Mouse (Mus musculus): ENCODE results near the gene Rgl1.

Gene Rgl1

DNA sequence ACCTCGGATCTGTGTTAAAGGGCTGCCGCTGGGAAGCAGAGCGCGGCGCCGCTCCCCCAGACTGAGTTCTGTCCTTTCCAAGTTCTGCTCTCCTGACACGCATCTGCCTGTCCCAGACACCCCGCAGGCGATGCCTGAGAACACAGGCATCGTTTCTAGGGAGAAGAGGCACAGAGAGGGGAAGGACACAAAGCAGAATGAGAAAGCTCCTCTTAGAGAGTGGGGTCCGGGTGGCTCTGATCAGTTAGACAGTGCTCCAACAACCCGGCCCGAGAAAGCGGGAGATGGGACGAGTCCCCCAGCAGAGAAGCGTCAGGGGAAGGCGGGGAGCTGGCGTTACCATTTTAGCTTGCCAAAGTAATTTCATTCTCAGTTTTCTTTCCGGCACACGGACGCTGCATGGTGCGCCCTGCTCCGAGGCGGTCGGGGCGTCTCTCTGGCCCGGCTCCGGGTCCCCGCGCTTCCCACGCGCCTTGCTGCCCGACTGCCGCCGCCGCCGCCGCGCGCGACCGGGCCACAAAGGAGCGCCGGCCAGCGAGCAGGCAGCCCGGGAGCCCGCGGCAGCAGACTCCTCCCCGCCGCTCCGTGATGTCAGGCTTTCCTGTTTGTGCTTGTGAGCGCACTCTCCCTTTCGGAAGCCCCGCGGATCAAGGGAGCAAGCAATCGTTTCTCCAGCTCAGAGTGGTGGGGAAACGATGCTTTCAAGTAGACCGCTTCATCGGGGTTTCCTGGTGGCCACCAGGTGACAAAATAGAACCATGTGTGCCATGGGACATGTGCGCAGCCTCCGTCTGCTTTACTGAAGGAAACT is 141.3 kb downstream of the Rgl1 start:
- Histone ChIP-seq H3K4me3 (replicated peaks; ENCODE audit: low read length) (peak overlapping the region; percentile 78), H3K27me3 (ENCODE audit: insufficient read depth, low read length) (peaks cover 51% of the 10 kb centered on the region), H3K9me3 (ENCODE audit: low read length) (no peaks in the 10 kb centered on the region), H3K4me1 (replicated peaks; ENCODE audit: low read depth, low read length) (peaks cover 5% of the 10 kb centered on the region), H3K36me3 (ENCODE audit: insufficient read depth, low read length) (no peaks in the 10 kb centered on the region)
- no peak for TF ChIP-seq POU5F1 (IDR thresholded peaks at IDR 0.05; ENCODE audit: borderline replicate concordance, low read length)

GRCm38 (mm10) chr1:152623375-152624270 is 142.5 kb downstream of the Rgl1 start:
- Histone ChIP-seq H3K9me3 (ENCODE audit: low read length) (0 out of 2 replicates have a peak, but pooled peaks cover 3% of the 10 kb centered on the region), H3K4me1 (replicated peaks; ENCODE audit: low read depth, low read length) (peaks cover 5% of the 10 kb centered on the region), H3K4me3 (replicated peaks; ENCODE audit: low read length) (no peak overlapping the region), H3K27me3 (ENCODE audit: insufficient read depth, low read length) (peaks cover 51% of the 10 kb centered on the region), H3K36me3 (ENCODE audit: insufficient read depth, low read length) (no peaks in the 10 kb centered on the region)
- TF ChIP-seq NANOG (IDR thresholded peaks at IDR 0.05; ENCODE audit: borderline replicate concordance, low read length) (no peak), CTCF (conservative IDR thresholded peaks at IDR 0.05; ENCODE audit: low read length) (no peak), POU5F1 (IDR thresholded peaks at IDR 0.05; ENCODE audit: borderline replicate concordance, low read length) (no peak)

DNA sequence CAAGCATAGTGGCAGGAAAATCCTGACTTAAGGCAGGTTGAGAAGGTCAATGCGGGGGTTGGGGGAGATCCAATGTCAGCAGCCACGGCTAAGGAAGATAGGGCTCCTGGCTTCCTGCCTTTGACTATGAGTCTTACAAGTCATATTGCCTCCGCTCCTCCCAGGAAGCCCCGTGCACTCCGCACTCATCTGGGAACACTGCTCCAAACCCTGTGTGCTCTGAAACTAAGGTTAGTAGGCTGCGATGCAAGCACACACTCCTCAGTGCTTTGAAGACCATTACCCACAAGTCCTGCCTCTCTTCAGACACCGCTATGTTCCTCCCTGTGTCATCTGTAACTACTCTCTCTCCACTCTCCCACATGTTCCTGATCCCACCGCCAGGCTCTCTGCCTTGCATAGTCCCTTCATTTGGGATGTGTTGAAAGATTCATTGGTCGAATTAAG is 143.4 kb downstream of the Rgl1 start:
- Histone ChIP-seq H3K27me3 (ENCODE audit: insufficient read depth, low read length) (peaks cover 51% of the 10 kb centered on the region), H3K4me3 (replicated peaks; ENCODE audit: low read length) (no peak overlapping the region), H3K4me1 (replicated peaks; ENCODE audit: low read depth, low read length) (peaks cover 5% of the 10 kb centered on the region), H3K9me3 (ENCODE audit: low read length) (0 out of 2 replicates have a peak, but pooled peaks cover 6% of the 10 kb centered on the region), H3K36me3 (ENCODE audit: insufficient read depth, low read length) (no peaks in the 10 kb centered on the region)
- TF ChIP-seq CTCF (conservative IDR thresholded peaks at IDR 0.05; ENCODE audit: low read length), result no peak
- TF ChIP-seq POU5F1 (IDR thresholded peaks at IDR 0.05; ENCODE audit: borderline replicate concordance, low read length), result no peak
- no peak for TF ChIP-seq NANOG (IDR thresholded peaks at IDR 0.05; ENCODE audit: borderline replicate concordance, low read length)

DNA sequence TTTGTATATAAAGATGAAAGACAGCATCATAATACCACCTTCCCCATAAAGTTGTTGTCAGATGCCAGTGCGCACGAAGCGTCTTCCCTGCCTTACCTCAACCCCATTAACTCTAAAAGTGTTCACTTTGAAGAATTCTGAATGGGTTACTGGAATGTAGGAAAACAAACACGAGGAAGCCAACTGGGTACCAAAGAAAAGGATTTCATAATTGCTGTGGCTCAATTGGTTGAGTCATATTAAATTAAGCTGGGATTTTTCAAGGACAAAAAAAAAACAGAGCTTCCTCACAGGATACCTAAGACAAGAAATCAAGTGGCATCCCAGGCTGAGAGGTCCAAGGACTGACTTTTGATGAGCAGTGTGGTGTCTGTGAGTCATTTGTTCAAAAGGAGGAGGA is 144.5 kb downstream of the Rgl1 start:
- no peaks in the 10 kb centered on the region for H3K36me3 ChIP-seq (ENCODE audit: insufficient read depth, low read length)
- no peak overlapping the region for H3K4me3 ChIP-seq (replicated peaks; ENCODE audit: low read length)
- H3K9me3 ChIP-seq (ENCODE audit: low read length), result 0 out of 2 replicates have a peak, but pooled peaks cover 6% of the 10 kb centered on the region
- peaks cover 5% of the 10 kb centered on the region for H3K4me1 ChIP-seq (replicated peaks; ENCODE audit: low read depth, low read length)
- H3K27me3 ChIP-seq (ENCODE audit: insufficient read depth, low read length), result peaks cover 45% of the 10 kb centered on the region
- TF ChIP-seq CTCF (conservative IDR thresholded peaks at IDR 0.05; ENCODE audit: low read length), result no peak
- TF ChIP-seq POU5F1 (IDR thresholded peaks at IDR 0.05; ENCODE audit: borderline replicate concordance, low read length), result no peak
- no peak for TF ChIP-seq NANOG (IDR thresholded peaks at IDR 0.05; ENCODE audit: borderline replicate concordance, low read length)

GRCm38 (mm10) chr1:152619396-152619795 is 146.8 kb downstream of the Rgl1 start:
- Histone ChIP-seq H3K4me1 (replicated peaks; ENCODE audit: low read depth, low read length) (no peaks in the 10 kb centered on the region), H3K9me3 (ENCODE audit: low read length) (0 out of 2 replicates have a peak, but pooled peaks cover 6% of the 10 kb centered on the region), H3K27me3 (ENCODE audit: insufficient read depth, low read length) (peaks cover 23% of the 10 kb centered on the region), H3K36me3 (ENCODE audit: insufficient read depth, low read length) (no peaks in the 10 kb centered on the region), H3K4me3 (replicated peaks; ENCODE audit: low read length) (no peak overlapping the region)
- TF ChIP-seq CTCF (conservative IDR thresholded peaks at IDR 0.05; ENCODE audit: low read length) (no peak), NANOG (IDR thresholded peaks at IDR 0.05; ENCODE audit: borderline replicate concordance, low read length) (no peak), POU5F1 (IDR thresholded peaks at IDR 0.05; ENCODE audit: borderline replicate concordance, low read length) (no peak)

DNA sequence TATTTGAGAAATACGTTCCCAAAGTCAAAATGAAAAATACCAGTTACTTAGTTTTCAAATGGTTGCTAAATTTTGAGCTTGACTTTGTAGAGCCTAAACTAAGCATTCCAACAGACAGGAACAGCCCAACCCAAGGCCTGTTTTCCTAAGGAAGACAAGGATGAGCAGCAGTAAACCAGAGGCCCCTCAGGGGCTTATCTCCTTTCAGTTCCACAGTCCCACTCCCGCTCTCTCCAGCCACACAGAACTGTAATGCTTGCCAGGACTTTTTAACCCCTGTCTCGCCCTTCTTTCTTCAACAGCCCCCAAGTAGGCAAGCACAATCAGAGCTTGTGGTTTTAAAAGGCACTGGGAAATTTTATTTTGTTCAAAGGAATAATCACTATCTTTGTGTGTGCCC is 147.3 kb downstream of the Rgl1 start:
- no peaks in the 10 kb centered on the region for H3K4me1 ChIP-seq (replicated peaks; ENCODE audit: low read depth, low read length)
- no peak for TF ChIP-seq POU5F1 (IDR thresholded peaks at IDR 0.05; ENCODE audit: borderline replicate concordance, low read length)
- TF ChIP-seq NANOG (IDR thresholded peaks at IDR 0.05; ENCODE audit: borderline replicate concordance, low read length), result no peak
- TF ChIP-seq CTCF (conservative IDR thresholded peaks at IDR 0.05; ENCODE audit: low read length), result no peak
- H3K27me3 ChIP-seq (ENCODE audit: insufficient read depth, low read length), result peaks cover 20% of the 10 kb centered on the region
- no peaks in the 10 kb centered on the region for H3K36me3 ChIP-seq (ENCODE audit: insufficient read depth, low read length)
- H3K4me3 ChIP-seq (replicated peaks; ENCODE audit: low read length), result no peak overlapping the region
- H3K9me3 ChIP-seq (ENCODE audit: low read length), result 0 out of 2 replicates have a peak, but pooled peaks cover 6% of the 10 kb centered on the region

- TF ChIP-seq NANOG (IDR thresholded peaks at IDR 0.05; ENCODE audit: borderline replicate concordance, low read length) (no peak), CTCF (conservative IDR thresholded peaks at IDR 0.05; ENCODE audit: low read length) (peak; percentile 76)
Measured at GRCm38 (mm10) chr1:152618381-152618780, 147.8 kb downstream of the Rgl1 start.

DNA sequence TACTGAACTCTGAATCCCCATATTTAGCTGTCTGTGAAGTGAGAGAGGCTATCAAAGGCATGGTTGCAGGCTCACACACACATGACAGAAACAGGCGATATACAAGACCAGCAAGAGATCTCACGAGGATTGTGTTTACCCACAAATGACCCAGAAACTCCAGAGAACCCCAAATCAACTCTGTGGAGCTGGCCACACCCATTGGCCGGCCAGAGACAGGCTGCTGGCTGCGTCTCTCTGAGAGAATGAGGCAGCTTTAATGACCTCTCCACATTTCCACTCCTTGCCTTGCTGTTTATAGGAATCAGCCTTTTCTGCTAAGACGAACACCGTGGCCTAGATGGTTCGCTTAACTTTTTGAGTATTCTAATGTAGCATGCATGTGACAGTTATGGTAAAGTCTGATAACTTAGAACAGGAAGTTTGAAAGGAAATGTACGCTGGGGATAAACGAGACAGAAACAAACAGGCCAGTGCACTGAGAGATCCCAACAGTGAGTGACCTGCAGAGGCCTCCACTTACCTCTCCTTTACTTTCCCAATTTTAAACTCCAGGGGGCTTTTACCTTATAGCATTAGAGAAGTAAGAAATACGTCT is 148.3 kb downstream of the Rgl1 start:
- TF ChIP-seq CTCF (conservative IDR thresholded peaks at IDR 0.05; ENCODE audit: low read length) (no peak), NANOG (IDR thresholded peaks at IDR 0.05; ENCODE audit: borderline replicate concordance, low read length) (no peak), POU5F1 (IDR thresholded peaks at IDR 0.05; ENCODE audit: borderline replicate concordance, low read length) (no peak)
- Histone ChIP-seq H3K27me3 (ENCODE audit: insufficient read depth, low read length) (peaks cover 10% of the 10 kb centered on the region), H3K4me3 (replicated peaks; ENCODE audit: low read length) (no peak overlapping the region), H3K36me3 (ENCODE audit: insufficient read depth, low read length) (no peaks in the 10 kb centered on the region), H3K4me1 (replicated peaks; ENCODE audit: low read depth, low read length) (no peaks in the 10 kb centered on the region), H3K9me3 (ENCODE audit: low read length) (0 out of 2 replicates have a peak, but pooled peaks cover 6% of the 10 kb centered on the region)

More at GRCm38 (mm10) chr1:152618381-152618780, 147.8 kb downstream of the Rgl1 start:
- Histone ChIP-seq H3K9me3 (ENCODE audit: low read length) (0 out of 2 replicates have a peak, but pooled peaks cover 6% of the 10 kb centered on the region), H3K4me1 (replicated peaks; ENCODE audit: low read depth, low read length) (no peaks in the 10 kb centered on the region), H3K27me3 (ENCODE audit: insufficient read depth, low read length) (peaks cover 15% of the 10 kb centered on the region), H3K4me3 (replicated peaks; ENCODE audit: low read length) (no peak overlapping the region), H3K36me3 (ENCODE audit: insufficient read depth, low read length) (no peaks in the 10 kb centered on the region)
